Mouse (Mus musculus): Measurements from ENCODE around the gene Gk5. TPM values are rescaled to one million over a fixed set of nuclear protein-coding genes. Genes with fewer than 3 reads are reported as not detected.

Gk5 gene
- polyA plus RNA-seq, 1 experiment: not detected

- 84% methylated on average over 8 of the region's 8 CpGs for WGBS
- H3K4me3 ChIP-seq (ENCODE audit: insufficient read depth, low read depth, low read length): no peak overlapping the region
- H3K27ac ChIP-seq (ENCODE audit: insufficient read depth, low read depth, low read length): no peak overlapping the region
- H3K4me1 ChIP-seq (ENCODE audit: control insufficient read depth, insufficient read depth, low read length): no peaks in the 10 kb centered on the region
- TF ChIP-seq CTCF (IDR thresholded peaks at IDR 0.05; ENCODE audit: insufficient read depth, low read depth, low read length) (no peak), POLR2A (IDR thresholded peaks at IDR 0.05; ENCODE audit: insufficient read depth, low read depth, low read length) (no peak)
Measured at GRCm38 (mm10) chr9:96102846-96103245, 16.3 kb upstream of the Gk5 start.

- 87% methylated on average over 3 of the region's 3 CpGs for WGBS
- TF ChIP-seq CTCF (IDR thresholded peaks at IDR 0.05; ENCODE audit: insufficient read depth, low read depth, low read length) (no peak), POLR2A (IDR thresholded peaks at IDR 0.05; ENCODE audit: insufficient read depth, low read depth, low read length) (no peak)
- H3K4me1 ChIP-seq (ENCODE audit: control insufficient read depth, insufficient read depth, low read length): no peaks in the 10 kb centered on the region
- no peak overlapping the region for H3K4me3 ChIP-seq (ENCODE audit: insufficient read depth, low read depth, low read length)
- H3K27ac ChIP-seq (ENCODE audit: insufficient read depth, low read depth, low read length): no peak overlapping the region
Measured at GRCm38 (mm10) chr9:96112879-96113361, 6.2 kb upstream of the Gk5 start.

GRCm38 (mm10) chr9:96116801-96117200 is 2.4 kb upstream of the Gk5 start:
- Histone ChIP-seq H3K4me1 (ENCODE audit: control insufficient read depth, insufficient read depth, low read length) (no peaks in the 10 kb centered on the region; the same call in 1 of the 2 replicates), H3K4me3 (ENCODE audit: insufficient read depth, low read depth, low read length) (no peak overlapping the region), H3K27ac (ENCODE audit: insufficient read depth, low read depth, low read length) (no peak overlapping the region)
- 91% methylated on average over 6 of the region's 6 CpGs for whole genome bisulfite sequencing
- no peak for TF ChIP-seq CTCF (IDR thresholded peaks at IDR 0.05; ENCODE audit: insufficient read depth, low read depth, low read length)
- TF ChIP-seq POLR2A (IDR thresholded peaks at IDR 0.05; ENCODE audit: insufficient read depth, low read depth, low read length): no peak

GRCm38 (mm10) chr9:96118216-96118615 is 946 bp upstream of the Gk5 start:
- Histone ChIP-seq H3K4me1 (ENCODE audit: control insufficient read depth, insufficient read depth, low read length) (no peaks in the 10 kb centered on the region; the same call in 1 of the 2 replicates), H3K27ac (ENCODE audit: insufficient read depth, low read depth, low read length) (no peak overlapping the region), H3K4me3 (ENCODE audit: insufficient read depth, low read depth, low read length) (no peak overlapping the region)
- WGBS: 84% methylated on average over 4 of the region's 4 CpGs
- TF ChIP-seq CTCF (IDR thresholded peaks at IDR 0.05; ENCODE audit: insufficient read depth, low read depth, low read length): no peak
- TF ChIP-seq POLR2A (IDR thresholded peaks at IDR 0.05; ENCODE audit: insufficient read depth, low read depth, low read length): no peak

GRCm38 (mm10) chr9:96127972-96128371 is 8.8 kb downstream of the Gk5 start:
- 54% methylated on average over 5 of the region's 5 CpGs for WGBS
- no peak for TF ChIP-seq CTCF (IDR thresholded peaks at IDR 0.05; ENCODE audit: insufficient read depth, low read depth, low read length)
- Histone ChIP-seq H3K27ac (ENCODE audit: insufficient read depth, low read depth, low read length) (no peak overlapping the region), H3K4me3 (ENCODE audit: insufficient read depth, low read depth, low read length) (no peak overlapping the region), H3K4me1 (ENCODE audit: control insufficient read depth, insufficient read depth, low read length) (no peaks in the 10 kb centered on the region)

- H3K4me1 ChIP-seq (ENCODE audit: control insufficient read depth, insufficient read depth, low read length): peaks cover 2% of the 10 kb centered on the region; the same call in 1 of the 2 replicates
- H3K27ac ChIP-seq (ENCODE audit: insufficient read depth, low read depth, low read length): no peak overlapping the region
- 84% methylated on average over 4 of the region's 4 CpGs for WGBS
- no peak overlapping the region for H3K4me3 ChIP-seq (ENCODE audit: insufficient read depth, low read depth, low read length)
- TF ChIP-seq POLR2A (IDR thresholded peaks at IDR 0.05; ENCODE audit: insufficient read depth, low read depth, low read length): no peak
- TF ChIP-seq CTCF (IDR thresholded peaks at IDR 0.05; ENCODE audit: insufficient read depth, low read depth, low read length): no peak
Measured at GRCm38 (mm10) chr9:96132956-96133603, 13.9 kb downstream of the Gk5 start.

GRCm38 (mm10) chr9:96134470-96134869 is 15.3 kb downstream of the Gk5 start:
- Histone ChIP-seq H3K4me1 (ENCODE audit: control insufficient read depth, insufficient read depth, low read length) (peaks cover 2% of the 10 kb centered on the region; the same call in 1 of the 2 replicates), H3K27ac (ENCODE audit: insufficient read depth, low read depth, low read length) (no peak overlapping the region), H3K4me3 (ENCODE audit: insufficient read depth, low read depth, low read length) (no peak overlapping the region)
- 76% methylated on average over 7 of the region's 7 CpGs for WGBS
- TF ChIP-seq POLR2A (IDR thresholded peaks at IDR 0.05; ENCODE audit: insufficient read depth, low read depth, low read length) (no peak), CTCF (IDR thresholded peaks at IDR 0.05; ENCODE audit: insufficient read depth, low read depth, low read length) (no peak)

GRCm38 (mm10) chr9:96134916-96135315 is 15.8 kb downstream of the Gk5 start:
- WGBS: 22% methylated on average over 8 of the region's 8 CpGs
- H3K4me3 ChIP-seq (ENCODE audit: insufficient read depth, low read depth, low read length): no peak overlapping the region

GRCm38 (mm10) chr9:96135461-96135860 is 16.3 kb downstream of the Gk5 start:
- TF ChIP-seq CTCF (IDR thresholded peaks at IDR 0.05; ENCODE audit: insufficient read depth, low read depth, low read length) (no peak), POLR2A (IDR thresholded peaks at IDR 0.05; ENCODE audit: insufficient read depth, low read depth, low read length) (no peak)
- Histone ChIP-seq H3K27ac (ENCODE audit: insufficient read depth, low read depth, low read length) (no peak overlapping the region), H3K4me3 (ENCODE audit: insufficient read depth, low read depth, low read length) (no peak overlapping the region), H3K4me1 (ENCODE audit: control insufficient read depth, insufficient read depth, low read length) (peaks cover 2% of the 10 kb centered on the region; the same call in 1 of the 2 replicates)
- 52% methylated on average over 7 of the region's 7 CpGs for WGBS

More at GRCm38 (mm10) chr9:96134916-96135315, 15.8 kb downstream of the Gk5 start:
- Histone ChIP-seq H3K27ac (ENCODE audit: insufficient read depth, low read depth, low read length) (no peak overlapping the region), H3K4me1 (ENCODE audit: control insufficient read depth, insufficient read depth, low read length) (peaks cover 2% of the 10 kb centered on the region; the same call in 1 of the 2 replicates)
- TF ChIP-seq CTCF (IDR thresholded peaks at IDR 0.05; ENCODE audit: insufficient read depth, low read depth, low read length): no peak
- no peak for TF ChIP-seq POLR2A (IDR thresholded peaks at IDR 0.05; ENCODE audit: insufficient read depth, low read depth, low read length)

Measured in olfactory bulb, adult 2 months (tissue).